Mouse (Mus musculus) hindbrain, postnatal 0 days (tissue): ENCODE results near the gene Tlx2. TPM values are rescaled to one million over a fixed set of nuclear protein-coding genes. Genes with fewer than 3 reads are reported as not detected.

Experiments used
- ATAC-seq: fragments of 200-750 bp; cut with Nextera tagmentation; 2 replicates; pipeline ENCODE4 v1.8.0; 2017; ENCODE audit warnings: mild to moderate bottlenecking, moderate TSS enrichment, moderate library complexity
- DNase-seq: peaks from one replicate; pipeline ENCODE4 v3.0.0-alpha.2; 2015; ENCODE audit warnings: low spot score
- H3K27ac ChIP-seq: fragments of 300-500 bp; sonication (generic); 2 replicates; pipeline ENCODE4 v1.5.1; 2014; ENCODE audit warnings: mild to moderate bottlenecking
- H3K27me3 ChIP-seq: fragments of 300-500 bp; sonication (generic); 2 replicates; pipeline ENCODE4 v1.6.1; 2014; ENCODE audit warnings: low read length, mixed read lengths; ENCODE audit not compliant: insufficient read depth
- H3K36me3 ChIP-seq: fragments of 300-500 bp; sonication (generic); 2 replicates; pipeline ENCODE4 v1.6.1; 2014; ENCODE audit warnings: low read length, mixed read lengths; ENCODE audit not compliant: insufficient read depth
- H3K4me1 ChIP-seq: fragments of 300-500 bp; sonication (generic); 2 replicates; pipeline ENCODE4 v1.6.1; 2014; ENCODE audit warnings: antibody characterized with exemption, low read length, mixed read lengths; ENCODE audit not compliant: insufficient read depth
- H3K4me2 ChIP-seq: fragments of 300-500 bp; sonication (generic); 2 replicates; pipeline ENCODE4 v1.6.1; 2014; ENCODE audit warnings: low read depth, mild to moderate bottlenecking, low read length, moderate library complexity, mixed read lengths
- H3K4me3 ChIP-seq: fragments of 300-500 bp; sonication (generic); 2 replicates; pipeline ENCODE4 v1.5.1; 2014; ENCODE audit warnings: low read length
- H3K9ac ChIP-seq: fragments of 300-500 bp; sonication (generic); replicated peaks from 2 replicates; pipeline ENCODE4 v1.6.1; 2014; ENCODE audit warnings: mild to moderate bottlenecking, low read length, moderate library complexity, mixed read lengths
- H3K9me3 ChIP-seq: fragments of 300-500 bp; sonication (generic); 2 replicates; pipeline ENCODE4 v1.6.1; 2016; ENCODE audit warnings: low read length, mixed read lengths
- CTCF ChIP-seq: IDR thresholded peaks from 2 replicates; pipeline ENCODE4 v1.5.1; 2016; ENCODE audit warnings: antibody characterized with exemption, control low read depth, low read depth
- WGBS: fragments of 180-500 bp; shearing (Covaris S2); extraction: QIAGEN DNeasy Blood & Tissue Kit; methylation state at CpG from one replicate; pipeline ENCODE4 v1.1.7; 2014; 5-methylcytosine and 5-hydroxymethylcytosine counted together
- polyA plus RNA-seq: library from polyadenylated mRNA; unstranded; fragments of >200 nt; fragmentation: Nextera tagmentation; extraction: Ambion mirVana; gene quantifications from 2 replicates; pipeline ENCODE4 v1.2.1, GENCODE M21; 2015
- total RNA-seq: library from RNA; depleted of rRNA; stranded (reverse); fragments of >200 nt; gene quantifications from 2 replicates; pipeline ENCODE4 v1.2.3, GENCODE M21; 2014

Tlx2 gene
- total and polyA plus RNA-seq, 2 experiments from 2014 or later = not detected

- Histone ChIP-seq H3K4me1 (no peaks in the 10 kb centered on the region), H3K9me3 (no peaks in the 10 kb centered on the region), H3K9ac (no peak overlapping the region), H3K27ac (no peak overlapping the region), H3K36me3 (0 out of 2 replicates have a peak, but pooled peaks cover 4% of the 10 kb centered on the region), H3K27me3 (peaks cover 25% of the 10 kb centered on the region), H3K4me3 (no peak overlapping the region), H3K4me2 (no peak overlapping the region)
- DNase-seq = no peak
- ATAC-seq = no peak
- 98% methylated on average over 5 of the region's 5 CpGs for WGBS
- TF ChIP-seq CTCF = no peak
Observed at GRCm38 (mm10) chr6:83080210-83080609, 10.1 kb upstream of the Tlx2 start.

- Histone ChIP-seq H3K9me3 (no peaks in the 10 kb centered on the region), H3K4me2 (peak overlapping the region; percentile 86), H3K27me3 (peaks cover 24% of the 10 kb centered on the region), H3K27ac (peak overlapping the region; percentile 95), H3K4me1 (no peaks in the 10 kb centered on the region), H3K36me3 (0 out of 2 replicates have a peak, but pooled peaks cover 4% of the 10 kb centered on the region), H3K9ac (peak overlapping the region; percentile 59), H3K4me3 (peak overlapping the region; percentile 66)
- DNase-seq (peak; percentile 99), ATAC-seq (peak; percentile 94)
- WGBS = under 1% methylated on average over 46 of the region's 46 CpGs
- peak; percentile 62 for TF ChIP-seq CTCF
Observed at GRCm38 (mm10) chr6:83078324-83078858, 8.3 kb upstream of the Tlx2 start.

GRCm38 (mm10) chr6:83077630-83078323 lies 7.7 kb upstream of the Tlx2 start, which contains the start of gene Pcgf1:
Pcgf1 (plus strand) TSS chr6:83077869.
- no peak for TF ChIP-seq CTCF
- Histone ChIP-seq H3K4me2 (peak within 1 kb of the TSS; percentile 86), H3K36me3 (0 out of 2 replicates have a peak, but pooled peaks cover 4% of the 10 kb centered on the region), H3K27ac (peak within 1 kb of the TSS; percentile 95), H3K27me3 (peaks cover 26% of the 10 kb centered on the region), H3K9ac (peak within 1 kb of the TSS; percentile 59), H3K9me3 (no peaks in the 10 kb centered on the region), H3K4me1 (no peaks in the 10 kb centered on the region), H3K4me3 (peak within 1 kb of the TSS; percentile 66)
- peak; percentile 68 for ATAC-seq
- WGBS = under 1% methylated on average over 54 of the region's 54 CpGs
- DNase-seq = peak; percentile 28

- DNase-seq (no peak), ATAC-seq (no peak)
- H3K27me3 ChIP-seq = peaks cover 54% of the 10 kb centered on the region
- peak; percentile 35 for TF ChIP-seq CTCF
- no peaks in the 10 kb centered on the region for H3K9me3 ChIP-seq
- no peaks in the 10 kb centered on the region for H3K36me3 ChIP-seq
- WGBS = 9% methylated on average over 2 of the region's 2 CpGs
- no peak overlapping the region for H3K27ac ChIP-seq
- no peak overlapping the region for H3K4me2 ChIP-seq
- no peaks in the 10 kb centered on the region for H3K4me1 ChIP-seq
- H3K9ac ChIP-seq = no peak overlapping the region
- no peak overlapping the region for H3K4me3 ChIP-seq
Observed at GRCm38 (mm10) chr6:83074979-83075378, 4.9 kb upstream of the Tlx2 start.

GRCm38 (mm10) chr6:83071220-83071619 lies 1.1 kb upstream of the Tlx2 start:
- H3K9ac ChIP-seq = no peak overlapping the region
- ATAC-seq (peak; percentile 27; the same call in 1 of the 2 replicates), DNase-seq (no peak)
- H3K27me3 ChIP-seq = peaks cover 85% of the 10 kb centered on the region
- no peak overlapping the region for H3K27ac ChIP-seq
- H3K4me3 ChIP-seq = no peak overlapping the region
- H3K36me3 ChIP-seq = no peaks in the 10 kb centered on the region
- TF ChIP-seq CTCF = no peak
- no peaks in the 10 kb centered on the region for H3K4me1 ChIP-seq
- no peak overlapping the region for H3K4me2 ChIP-seq
- H3K9me3 ChIP-seq = no peaks in the 10 kb centered on the region
- WGBS = under 1% methylated on average over 19 of the region's 24 CpGs

- ATAC-seq (no peak), DNase-seq (no peak)
- Histone ChIP-seq H3K4me1 (no peaks in the 10 kb centered on the region), H3K4me3 (peak overlapping the region; percentile 1; the same call in 1 of the 2 replicates), H3K27me3 (peaks cover 89% of the 10 kb centered on the region), H3K9me3 (no peaks in the 10 kb centered on the region), H3K36me3 (no peaks in the 10 kb centered on the region), H3K27ac (no peak overlapping the region), H3K9ac (no peak overlapping the region), H3K4me2 (no peak overlapping the region; the same call in 1 of the 2 replicates)
- TF ChIP-seq CTCF = no peak
- WGBS = 2% methylated on average over 56 of the region's 58 CpGs
Observed at GRCm38 (mm10) chr6:83070311-83071219, 472 bp upstream of the Tlx2 start.
